Mouse (Mus musculus): ENCODE results near the gene Hoxd11. TPM values are rescaled to one million over a fixed set of nuclear protein-coding genes. Genes with fewer than 3 reads are reported as not detected.

Gene Hoxd11
- total RNA-seq, 2 experiments from 2014 or later, result not detected

DNA sequence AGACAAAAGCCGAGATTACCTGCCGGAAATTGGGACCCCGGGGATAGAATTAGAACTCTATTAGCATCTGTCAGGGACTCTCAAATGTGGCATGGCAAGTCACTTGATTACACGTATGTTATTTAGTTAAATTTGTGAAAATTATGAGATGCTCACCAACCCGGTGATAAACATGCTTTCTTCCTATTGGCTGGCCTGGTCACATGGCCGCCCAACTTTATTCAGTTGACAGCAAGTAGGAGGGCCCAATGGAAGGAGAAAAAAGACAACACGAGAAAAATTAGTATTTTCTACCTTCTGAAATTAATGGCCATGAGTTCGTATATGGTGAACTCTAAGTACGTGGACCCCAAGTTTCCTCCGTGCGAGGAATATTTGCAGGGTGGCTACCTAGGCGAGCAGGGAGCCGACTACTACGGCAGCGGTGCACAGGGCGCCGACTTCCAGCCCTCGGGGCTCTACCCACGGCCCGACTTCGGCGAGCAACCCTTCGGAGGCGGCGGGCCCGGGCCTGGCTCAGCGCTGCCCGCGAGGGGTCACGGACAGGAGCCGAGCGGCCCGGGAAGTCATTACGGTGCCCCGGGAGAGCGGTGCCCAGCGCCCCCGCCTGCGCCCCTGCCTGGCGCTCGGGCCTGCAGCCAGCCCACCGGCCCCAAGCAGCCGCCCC, 47.7 kb downstream of the Hoxd11 start:
- intact Hi-C loops (cut with DNase I), result no loop called here
- no peak for DNase-seq
- TF ChIP-seq CTCF (IDR thresholded peaks at IDR 0.05), result no peak
- no peak overlapping the region for H3K27ac ChIP-seq
- H3K4me3 ChIP-seq, result peak overlapping the region; percentile 65

DNA sequence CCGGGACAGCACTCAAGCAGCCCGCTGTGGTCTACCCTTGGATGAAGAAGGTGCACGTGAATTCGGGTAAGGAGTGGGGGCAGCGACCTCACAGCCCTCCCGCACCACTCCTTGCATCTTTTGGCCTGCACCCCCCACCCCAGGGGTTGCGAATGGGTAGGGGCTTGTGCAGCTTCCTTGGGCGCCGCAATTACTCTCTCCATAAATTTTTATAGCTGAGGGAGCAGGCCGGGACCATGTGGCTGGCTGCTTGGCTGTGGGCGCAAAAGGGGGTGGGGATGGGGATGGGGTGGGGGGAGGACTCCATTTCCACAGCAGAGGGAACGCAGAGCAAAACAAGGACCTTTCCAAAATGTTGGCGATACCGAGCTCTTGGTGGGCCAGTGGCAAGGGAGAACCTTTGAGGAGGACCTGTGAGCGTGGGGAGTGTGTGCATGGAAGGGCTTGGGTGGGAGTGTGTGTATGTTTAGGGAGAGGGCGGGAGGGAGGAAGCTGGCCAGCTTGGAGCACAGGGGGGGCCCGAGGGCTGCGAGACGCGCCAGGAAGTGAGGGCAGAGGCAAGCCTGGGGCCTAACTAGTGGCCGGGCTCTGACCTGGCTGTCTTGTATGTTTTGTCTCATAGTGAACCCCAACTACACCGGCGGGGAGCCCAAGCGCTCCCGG, 48.4 kb downstream of the Hoxd11 start:
- no peak for TF ChIP-seq CTCF (IDR thresholded peaks at IDR 0.05)
- Histone ChIP-seq H3K4me3 (peak overlapping the region; percentile 65), H3K27ac (no peak overlapping the region)
- no peak for DNase-seq
- intact Hi-C loops (cut with DNase I), result no loop called here

DNA sequence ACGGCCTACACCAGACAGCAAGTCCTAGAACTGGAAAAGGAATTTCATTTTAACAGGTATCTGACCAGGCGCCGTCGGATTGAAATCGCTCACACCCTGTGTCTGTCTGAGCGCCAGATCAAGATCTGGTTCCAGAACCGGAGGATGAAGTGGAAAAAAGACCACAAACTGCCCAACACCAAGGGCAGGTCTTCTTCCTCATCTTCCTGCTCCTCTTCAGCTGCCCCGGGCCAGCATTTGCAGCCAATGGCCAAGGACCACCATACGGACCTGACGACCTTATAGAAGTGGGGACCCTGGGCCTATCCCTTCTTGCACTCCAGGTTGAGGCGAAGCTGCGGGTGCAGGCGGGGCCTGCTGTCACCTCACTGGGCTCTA, 48.9 kb downstream of the Hoxd11 start:
- Histone ChIP-seq H3K4me3 (no peak overlapping the region), H3K27ac (no peak overlapping the region)
- no peak for TF ChIP-seq CTCF (IDR thresholded peaks at IDR 0.05)
- no peak for DNase-seq
- intact Hi-C loops (cut with DNase I), result no loop called here

- TF ChIP-seq CTCF (IDR thresholded peaks at IDR 0.05), result no peak
- Histone ChIP-seq H3K27ac (no peak overlapping the region), H3K4me3 (no peak overlapping the region)
- DNase-seq, result no peak
- intact Hi-C loops (cut with DNase I), result no loop called here
These were observed 51.0 kb downstream of the Hoxd11 start for GRCm38 (mm10) chr2:74730331-74730730.

DNA sequence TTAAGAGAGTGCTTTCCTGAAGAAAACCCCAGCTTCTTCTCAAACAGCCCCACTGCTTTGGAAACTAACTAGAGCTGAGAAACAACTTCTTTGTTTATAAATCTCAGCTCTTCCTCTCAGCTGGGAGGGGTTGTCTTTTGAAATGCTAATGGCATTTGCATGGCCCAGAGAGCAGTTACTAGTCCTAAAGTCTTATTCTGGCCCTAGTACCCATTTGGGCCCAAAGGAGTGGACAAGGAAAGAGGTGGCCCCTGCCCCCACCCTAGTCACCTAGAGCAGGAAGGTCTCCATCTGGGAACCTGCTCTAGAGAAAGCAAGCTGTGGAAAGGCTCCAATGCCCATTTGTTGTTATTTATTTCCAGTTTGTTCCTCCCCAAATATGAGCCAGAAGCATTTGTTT, 51.7 kb downstream of the Hoxd11 start:
- no peak for TF ChIP-seq CTCF (IDR thresholded peaks at IDR 0.05)
- intact Hi-C loops (cut with DNase I), result no loop called here
- no peak overlapping the region for H3K27ac ChIP-seq
- DNase-seq, result no peak
- H3K4me3 ChIP-seq, result no peak overlapping the region

GRCm38 (mm10) chr2:74731799-74732512, 52.6 kb downstream of the Hoxd11 start:
- no peak for TF ChIP-seq CTCF (IDR thresholded peaks at IDR 0.05)

GRCm38 (mm10) chr2:74732513-74733316, 53.4 kb downstream of the Hoxd11 start:
- DNase-seq, result no peak
- Histone ChIP-seq H3K4me3 (peak overlapping the region; percentile 69), H3K27ac (no peak overlapping the region)
- TF ChIP-seq CTCF (IDR thresholded peaks at IDR 0.05), result no peak
- intact Hi-C loops (cut with DNase I), result no loop called here

More at GRCm38 (mm10) chr2:74731799-74732512, 52.6 kb downstream of the Hoxd11 start:
- intact Hi-C loops (cut with DNase I), result no loop called here
- Histone ChIP-seq H3K4me3 (peak overlapping the region; percentile 69; the same call in 1 of the 2 replicates), H3K27ac (no peak overlapping the region)
- no peak for DNase-seq

DNA sequence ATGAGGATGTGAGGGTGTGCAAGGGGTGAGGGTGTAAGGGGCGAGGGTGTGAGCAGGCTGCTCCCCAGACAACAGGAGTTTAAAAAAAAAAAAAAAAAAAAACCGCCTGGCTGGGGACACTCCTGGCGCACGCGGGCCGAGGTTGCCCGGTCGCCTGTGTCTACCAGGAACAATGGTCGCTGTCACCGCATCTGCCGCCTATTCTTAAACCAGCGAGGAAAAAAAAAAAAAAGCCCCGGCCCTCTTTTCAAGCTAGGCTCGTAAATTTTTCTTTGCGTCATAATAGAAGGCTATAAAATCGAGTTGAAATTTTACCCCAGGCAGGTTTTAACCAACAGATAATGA, 53.9 kb downstream of the Hoxd11 start:
- Histone ChIP-seq H3K27ac (no peak overlapping the region), H3K4me3 (peak overlapping the region; percentile 69)
- intact Hi-C loops (cut with DNase I), result no loop called here
- no peak for TF ChIP-seq CTCF (IDR thresholded peaks at IDR 0.05)
- DNase-seq, result no peak

GRCm38 (mm10) chr2:74733765-74734164, 54.4 kb downstream of the Hoxd11 start:
- DNase-seq, result no peak
- Histone ChIP-seq H3K27ac (no peak overlapping the region), H3K4me3 (no peak overlapping the region)
- intact Hi-C loops (cut with DNase I), result no loop called here
- no peak for TF ChIP-seq CTCF (IDR thresholded peaks at IDR 0.05)

DNA sequence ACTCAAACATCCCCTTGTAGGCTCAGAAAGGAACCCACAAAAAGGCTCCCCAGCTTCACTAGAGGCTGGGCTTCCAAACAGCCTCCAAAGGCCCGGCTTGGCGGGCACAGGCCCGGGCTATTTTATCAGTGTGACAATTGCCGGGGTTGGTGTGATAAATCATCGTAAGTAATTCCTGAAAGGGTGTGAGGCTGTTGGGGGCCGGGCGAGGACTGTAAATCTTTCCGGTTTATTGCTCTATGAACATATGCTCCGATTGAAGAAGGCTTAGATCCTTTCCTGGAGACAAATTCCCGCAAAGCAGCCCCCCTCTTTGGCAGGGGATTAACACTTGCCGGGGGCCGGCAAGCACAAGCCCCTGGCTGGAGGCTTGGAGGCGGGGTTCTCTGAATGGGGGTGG, 55.1 kb downstream of the Hoxd11 start:
- H3K27ac ChIP-seq, result no peak overlapping the region
- TF ChIP-seq CTCF (IDR thresholded peaks at IDR 0.05), result no peak
- DNase-seq, result no peak
- H3K4me3 ChIP-seq, result no peak overlapping the region
- intact Hi-C loops (cut with DNase I), result no loop called here

DNA sequence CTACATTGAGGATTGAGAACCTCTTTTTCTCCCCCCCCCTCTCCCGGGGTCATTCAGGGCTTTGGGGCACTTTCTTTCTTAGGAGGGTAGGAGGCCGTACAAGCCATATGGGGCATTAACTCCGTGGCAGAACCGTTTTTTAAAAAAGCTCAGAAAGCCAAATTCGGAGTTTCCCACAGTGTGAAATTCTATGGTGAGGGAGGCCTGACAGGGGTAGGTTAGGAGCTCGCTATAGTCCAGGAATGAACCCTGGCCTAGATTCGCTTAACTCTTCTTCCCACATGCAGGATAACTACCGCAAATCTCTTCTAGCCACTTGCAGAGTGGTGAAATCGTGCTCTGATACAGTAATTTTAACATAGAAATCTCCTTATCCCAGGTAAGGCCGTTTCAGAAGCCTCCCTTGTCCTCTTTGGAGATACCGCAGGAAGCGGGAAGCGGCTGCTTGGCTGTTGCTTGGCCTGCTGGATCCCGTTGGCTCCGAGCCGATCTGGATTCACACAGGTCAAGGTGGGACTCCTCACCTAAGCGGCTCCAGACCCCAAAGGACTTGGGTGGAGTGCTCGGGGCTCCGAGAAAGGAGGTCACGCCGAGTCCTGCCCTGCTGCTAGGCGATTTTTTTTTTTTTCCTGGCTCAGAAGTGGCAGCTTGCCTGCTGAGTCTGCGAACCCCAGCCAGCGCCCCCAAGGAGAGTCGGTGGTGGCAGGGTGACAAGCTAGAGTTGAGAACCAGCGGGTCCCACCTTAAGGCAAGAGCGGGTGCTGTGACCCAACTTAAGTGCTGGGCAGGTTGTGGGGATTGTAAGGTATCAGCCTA, 55.8 kb downstream of the Hoxd11 start:
- no peak for DNase-seq
- TF ChIP-seq CTCF (IDR thresholded peaks at IDR 0.05), result no peak
- intact Hi-C loops (cut with DNase I), result no loop called here
- no peak overlapping the region for H3K4me3 ChIP-seq
- no peak overlapping the region for H3K27ac ChIP-seq
